Mouse (Mus musculus) erythroblast, embryonic 14.5 days (primary cell): ENCODE measurements around the gene Trap1. TPM values are rescaled to one million over a fixed set of nuclear protein-coding genes. Genes with fewer than 3 reads are reported as not detected.
"Not testable (repeated sequence)": the region's sequence is repeated elsewhere in the genome, so short reads cannot be mapped to it uniquely, and the experiment has no call there.

Experiments used
- H3K27me3 ChIP-seq: 2 replicates; pipeline ENCODE4 v1.6.1; 2012; ENCODE audit warnings: inconsistent platforms; ENCODE audit not compliant: control insufficient read depth
- H3K36me3 ChIP-seq: 2 replicates; pipeline ENCODE4 v1.6.1; 2012; ENCODE audit warnings: mild to moderate bottlenecking, inconsistent platforms; ENCODE audit not compliant: control insufficient read depth
- H3K4me1 ChIP-seq: 2 replicates; pipeline ENCODE4 v1.6.1; 2012; ENCODE audit warnings: inconsistent platforms; ENCODE audit not compliant: control insufficient read depth
- H3K4me3 ChIP-seq: replicated peaks from 2 replicates; pipeline ENCODE3; 2012; ENCODE audit warnings: moderate library complexity, mild to moderate bottlenecking, inconsistent platforms
- H3K9me3 ChIP-seq: 2 replicates; pipeline ENCODE4 v1.6.1; 2012; ENCODE audit warnings: low read length, inconsistent platforms, mixed read lengths; ENCODE audit not compliant: control insufficient read depth
- GATA1 ChIP-seq: IDR thresholded peaks from 2 replicates; pipeline ENCODE4 v1.6.1; 2012; ENCODE audit warnings: low read length, inconsistent platforms, mixed read lengths
- TAL1 ChIP-seq: IDR thresholded peaks from 3 replicates; pipeline ENCODE4 v1.6.1; 2012; ENCODE audit warnings: low read length, inconsistent platforms, mixed read lengths
- polyA plus RNA-seq: library from polyadenylated mRNA; stranded (reverse); fragments of >175 nt; gene quantifications from 2 replicates; pipeline ENCODE4 v1.2.3, GENCODE M21; 2012

The Trap1 gene
- polyA plus RNA-seq: 18.1 and 22.1 TPM in 2 replicates

DNA sequence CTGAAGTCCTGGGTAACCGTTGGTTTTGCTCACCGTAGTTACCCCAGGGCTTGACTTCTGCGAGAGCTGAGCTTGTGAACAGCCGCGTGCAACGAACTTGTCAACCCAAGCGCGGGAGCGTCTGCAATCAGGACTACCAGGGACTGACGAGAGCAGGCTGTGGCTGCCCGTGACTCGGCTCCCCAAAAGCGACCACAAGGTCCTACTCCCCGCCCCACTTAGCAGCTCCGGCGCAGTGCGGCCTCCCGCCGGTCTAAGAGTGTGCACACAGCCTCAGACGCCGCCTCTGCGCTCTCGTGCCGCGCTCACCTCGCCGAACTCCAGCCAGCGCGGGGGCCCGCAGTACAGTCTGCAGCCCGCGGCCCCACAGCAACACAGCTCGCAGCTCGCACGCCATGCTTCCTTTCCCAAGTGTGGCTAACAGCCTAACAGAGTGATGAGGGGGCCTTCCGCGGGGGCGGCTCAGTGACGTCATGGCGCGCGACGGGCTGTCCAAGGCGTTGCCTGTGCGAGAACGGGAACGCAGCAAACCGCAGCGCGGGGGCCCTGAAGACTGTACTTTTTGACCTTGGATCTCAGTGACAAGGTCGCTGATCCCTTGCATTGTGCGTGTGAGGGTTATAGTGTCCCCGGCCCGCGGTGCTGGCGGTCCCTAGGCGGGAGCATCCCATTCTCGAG, at the start of gene Trap1:
TSS of gene Trap1 (minus strand) at position 444 of the 678 bp plus-strand sequence.
- Histone ChIP-seq H3K36me3 (peaks cover 20% of the 10 kb centered on the region), H3K4me1 (peaks cover 44% of the 10 kb centered on the region), H3K9me3 (no peaks in the 10 kb centered on the region), H3K4me3 (peak within 1 kb of the TSS; percentile 86), H3K27me3 (no peaks in the 10 kb centered on the region)
- TF ChIP-seq TAL1 (no peak), GATA1 (no peak)

GRCm38 (mm10) chr16:4117072-4117471, 39.4 kb upstream of the Trap1 start:
- H3K4me3 ChIP-seq: no peak overlapping the region
- H3K27me3 ChIP-seq: no peaks in the 10 kb centered on the region
- TF ChIP-seq GATA1 (no peak), TAL1 (no peak)
- H3K9me3 ChIP-seq: no peaks in the 10 kb centered on the region
- H3K4me1 ChIP-seq: peaks cover 5% of the 10 kb centered on the region
- peaks cover 95% of the 10 kb centered on the region for H3K36me3 ChIP-seq

GRCm38 (mm10) chr16:4100374-4100773, 22.7 kb upstream of the Trap1 start:
- Histone ChIP-seq H3K4me1 (peaks cover 5% of the 10 kb centered on the region), H3K36me3 (peaks cover 67% of the 10 kb centered on the region), H3K27me3 (no peaks in the 10 kb centered on the region), H3K4me3 (no peak overlapping the region), H3K9me3 (no peaks in the 10 kb centered on the region)
- TF ChIP-seq TAL1 (no peak), GATA1 (no peak)

DNA sequence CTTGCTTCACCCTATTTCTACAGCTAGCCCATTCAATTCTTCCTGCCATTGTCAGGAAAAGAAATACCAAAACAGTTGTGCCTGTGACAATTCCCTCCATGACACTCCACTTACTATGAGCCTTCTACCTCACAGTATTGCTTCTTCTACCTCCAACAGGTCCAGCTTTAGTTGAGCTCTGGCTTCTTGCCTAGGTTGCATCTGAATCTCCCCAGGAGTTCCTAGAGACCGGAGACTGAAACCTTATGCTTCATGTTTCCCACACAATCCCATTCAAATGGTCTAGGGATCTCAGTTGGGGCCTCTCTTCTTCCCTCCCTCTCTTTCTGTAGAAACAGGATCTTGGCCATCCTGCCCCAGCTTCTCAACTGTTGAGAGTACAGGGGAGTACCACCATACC, 19.9 kb upstream of the Trap1 start:
- peaks cover 80% of the 10 kb centered on the region for H3K36me3 ChIP-seq
- no peak overlapping the region for H3K4me3 ChIP-seq
- TF ChIP-seq TAL1 (no peak), GATA1 (no peak)
- H3K27me3 ChIP-seq: no peaks in the 10 kb centered on the region
- H3K4me1 ChIP-seq: peaks cover 5% of the 10 kb centered on the region
- H3K9me3 ChIP-seq: no peaks in the 10 kb centered on the region

- Histone ChIP-seq H3K9me3 (no peaks in the 10 kb centered on the region), H3K36me3 (peaks cover 85% of the 10 kb centered on the region), H3K4me1 (peaks cover 5% of the 10 kb centered on the region), H3K4me3 (no peak overlapping the region), H3K27me3 (no peaks in the 10 kb centered on the region)
- TF ChIP-seq GATA1: no peak
- TF ChIP-seq TAL1: no peak
Observed at GRCm38 (mm10) chr16:4096898-4097297, 19.3 kb upstream of the Trap1 start.

DNA sequence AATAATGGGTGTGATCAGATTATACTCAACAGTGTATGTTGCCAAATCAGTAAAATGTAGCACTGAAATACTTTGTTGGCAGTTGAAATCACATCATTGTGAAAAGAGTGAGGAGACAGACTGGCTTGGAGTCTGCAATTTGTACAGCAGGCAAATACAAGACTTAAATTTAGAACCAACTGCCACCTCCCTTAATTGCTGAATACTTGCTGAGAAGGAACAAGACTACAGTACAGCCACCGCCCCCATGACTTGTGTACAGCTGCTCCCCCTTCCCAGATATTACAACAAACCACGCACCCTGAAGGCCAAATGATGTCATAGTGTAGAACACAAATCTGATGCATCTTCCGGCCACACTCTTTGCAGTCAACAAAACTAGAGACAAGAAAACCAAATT, 18.5 kb upstream of the Trap1 start:
- TF ChIP-seq GATA1: no peak
- no peak for TF ChIP-seq TAL1
- Histone ChIP-seq H3K27me3 (no peaks in the 10 kb centered on the region), H3K36me3 (peaks cover 85% of the 10 kb centered on the region), H3K4me1 (peaks cover 5% of the 10 kb centered on the region), H3K4me3 (no peak overlapping the region), H3K9me3 (no peaks in the 10 kb centered on the region)

GRCm38 (mm10) chr16:4087214-4087913, 9.7 kb upstream of the Trap1 start:
- H3K4me1 ChIP-seq: no peaks in the 10 kb centered on the region
- no peak for TF ChIP-seq TAL1
- no peak overlapping the region for H3K4me3 ChIP-seq
- no peaks in the 10 kb centered on the region for H3K9me3 ChIP-seq
- H3K36me3 ChIP-seq: peaks cover 88% of the 10 kb centered on the region
- no peaks in the 10 kb centered on the region for H3K27me3 ChIP-seq

DNA sequence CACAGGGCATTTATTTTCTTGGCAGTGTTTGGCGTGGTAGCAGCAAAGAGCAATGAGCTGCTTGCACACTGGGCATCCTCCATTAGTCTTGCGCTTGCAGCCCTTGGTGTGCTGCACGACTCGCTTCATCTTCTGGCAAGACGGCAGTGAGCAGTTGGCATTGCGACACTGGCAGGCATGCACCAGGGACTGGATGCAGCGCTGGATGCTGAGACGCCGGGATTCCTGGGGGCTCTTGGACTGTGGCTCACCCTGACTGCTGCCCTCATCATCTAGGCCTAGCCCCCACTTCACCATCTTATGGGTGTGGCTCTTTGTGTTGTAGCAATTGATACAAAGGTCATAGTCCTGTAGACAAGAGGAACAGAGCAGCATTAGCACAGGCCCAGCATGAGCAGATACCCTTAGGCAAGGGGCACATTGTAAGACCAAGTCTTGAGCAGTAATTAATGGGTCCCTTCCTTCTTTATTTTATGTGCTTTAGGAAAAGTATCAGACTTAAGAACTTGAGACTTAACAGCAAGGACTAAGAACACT, 8.3 kb upstream of the Trap1 start:
- no peak overlapping the region for H3K4me3 ChIP-seq
- TF ChIP-seq TAL1 (no peak), GATA1 (no peak)
- peaks cover 80% of the 10 kb centered on the region for H3K36me3 ChIP-seq
- no peaks in the 10 kb centered on the region for H3K27me3 ChIP-seq
- H3K4me1 ChIP-seq: no peaks in the 10 kb centered on the region
- H3K9me3 ChIP-seq: no peaks in the 10 kb centered on the region

- no peak overlapping the region for H3K4me3 ChIP-seq
- peaks cover 72% of the 10 kb centered on the region for H3K36me3 ChIP-seq
- no peaks in the 10 kb centered on the region for H3K27me3 ChIP-seq
- H3K9me3 ChIP-seq: no peaks in the 10 kb centered on the region
- TF ChIP-seq GATA1 (no peak), TAL1 (no peak)
- no peaks in the 10 kb centered on the region for H3K4me1 ChIP-seq
Observed at GRCm38 (mm10) chr16:4085051-4085450, 7.4 kb upstream of the Trap1 start.

GRCm38 (mm10) chr16:4080419-4080818, 2.8 kb upstream of the Trap1 start:
- H3K9me3 ChIP-seq, H3K4me3 ChIP-seq, H3K27me3 ChIP-seq: not testable (repeated sequence)
- Histone ChIP-seq H3K36me3 (peaks cover 27% of the 10 kb centered on the region), H3K4me1 (peaks cover 30% of the 10 kb centered on the region)
